Mouse (Mus musculus): Measurements from ENCODE around the gene Car10. TPM values are rescaled to one million over a fixed set of nuclear protein-coding genes. Genes with fewer than 3 reads are reported as not detected.

Car10 gene
- polyA plus RNA-seq, 1 experiment from 2014 or later = 60.5 TPM

DNA sequence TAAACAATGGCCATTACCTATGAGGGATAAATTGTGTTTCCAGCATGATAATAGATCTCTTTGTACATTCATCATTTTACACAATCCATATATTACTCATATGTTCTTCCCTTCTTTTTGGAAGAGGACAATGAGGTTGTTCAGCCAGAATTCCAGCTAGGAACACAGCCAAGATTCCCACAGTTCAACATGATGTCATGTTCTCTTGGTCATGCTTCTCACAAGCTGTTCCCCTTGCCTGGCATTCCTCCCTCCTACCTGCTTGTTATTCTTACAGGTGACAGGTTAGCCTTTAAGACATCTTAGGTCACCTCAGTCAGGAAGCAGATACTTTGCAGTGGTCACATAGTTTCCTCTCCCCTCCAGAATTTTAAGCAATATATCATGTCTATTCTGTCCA is 119.6 kb downstream of the Car10 start:
- no peak overlapping the region for H3K9ac ChIP-seq (ENCODE audit: low read depth, low read length)
- no peak overlapping the region for H3K4me3 ChIP-seq (ENCODE audit: low read length)
- H3K36me3 ChIP-seq (ENCODE audit: control insufficient read depth, insufficient read depth, low read length) = no peaks in the 10 kb centered on the region
- H3K4me2 ChIP-seq (ENCODE audit: low read length) = no peak overlapping the region
- no peaks in the 10 kb centered on the region for H3K27me3 ChIP-seq (replicated peaks; ENCODE audit: control insufficient read depth, insufficient read depth, low read length)
- H3K4me1 ChIP-seq (ENCODE audit: control insufficient read depth, insufficient read depth, low read depth, low read length) = no peaks in the 10 kb centered on the region
- no peak for ATAC-seq
- no peaks in the 10 kb centered on the region for H3K9me3 ChIP-seq (ENCODE audit: control insufficient read depth, low read length)
- no peak overlapping the region for H3K27ac ChIP-seq (ENCODE audit: low read depth, low read length)

DNA sequence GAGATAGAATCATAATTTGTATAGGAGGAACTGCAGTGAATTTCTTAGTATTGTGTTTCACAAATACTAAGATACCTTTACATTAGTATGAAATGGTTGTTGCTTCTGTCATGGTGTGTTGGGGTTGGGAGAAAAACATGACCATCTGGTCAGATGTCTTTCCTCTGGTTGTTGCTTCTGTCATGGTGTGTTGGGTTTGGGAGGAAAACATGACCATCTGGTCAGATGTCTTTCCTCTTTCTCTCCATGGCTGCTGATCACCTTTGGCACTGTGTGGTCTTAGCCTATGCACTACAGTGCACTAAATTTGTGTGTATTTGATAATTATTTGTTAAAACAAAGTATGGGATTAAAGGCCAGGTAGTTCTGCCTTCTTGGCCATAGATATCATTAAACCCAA is 132.2 kb downstream of the Car10 start:
- Histone ChIP-seq H3K4me1 (ENCODE audit: control insufficient read depth, insufficient read depth, low read depth, low read length) (no peaks in the 10 kb centered on the region), H3K4me3 (ENCODE audit: low read length) (no peak overlapping the region), H3K9ac (ENCODE audit: low read depth, low read length) (no peak overlapping the region), H3K27me3 (replicated peaks; ENCODE audit: control insufficient read depth, insufficient read depth, low read length) (no peaks in the 10 kb centered on the region), H3K27ac (ENCODE audit: low read depth, low read length) (no peak overlapping the region), H3K4me2 (ENCODE audit: low read length) (no peak overlapping the region), H3K9me3 (ENCODE audit: control insufficient read depth, low read length) (no peaks in the 10 kb centered on the region), H3K36me3 (ENCODE audit: control insufficient read depth, insufficient read depth, low read length) (no peaks in the 10 kb centered on the region)
- ATAC-seq = no peak

DNA sequence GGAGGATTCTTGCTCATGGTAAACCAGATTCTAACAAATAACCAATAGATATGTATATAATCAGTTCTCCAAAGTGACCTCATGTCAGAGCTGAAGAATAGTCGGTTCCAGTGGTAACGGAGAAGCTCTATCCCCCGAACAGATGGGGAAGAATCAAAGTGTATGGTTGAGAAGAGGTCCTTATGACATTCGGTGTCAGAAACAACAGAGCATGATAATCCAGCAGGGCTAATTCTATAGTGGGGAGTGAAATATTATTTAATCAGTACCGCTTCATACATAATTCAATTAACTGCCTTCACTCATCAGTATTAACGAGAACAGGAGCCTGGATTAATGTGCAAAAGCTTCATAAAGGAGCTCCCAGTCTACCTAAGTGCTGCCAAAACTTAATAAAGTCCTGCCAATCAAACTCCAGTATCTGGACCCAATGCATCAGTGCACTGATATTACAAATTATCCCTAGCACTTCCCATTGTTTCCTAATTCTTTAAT is 152.0 kb downstream of the Car10 start:
- 52% methylated on average over 6 of the region's 6 CpGs for WGBS
- H3K9me3 ChIP-seq (ENCODE audit: control insufficient read depth, low read length) = no peaks in the 10 kb centered on the region
- no peaks in the 10 kb centered on the region for H3K4me1 ChIP-seq (ENCODE audit: control insufficient read depth, insufficient read depth, low read depth, low read length)
- ATAC-seq = 0 out of 2 replicates have a peak, but pooled peaks have one; percentile 52
- H3K4me3 ChIP-seq (ENCODE audit: low read length) = no peak overlapping the region
- H3K9ac ChIP-seq (ENCODE audit: low read depth, low read length) = no peak overlapping the region
- H3K27ac ChIP-seq (ENCODE audit: low read depth, low read length) = no peak overlapping the region
- H3K27me3 ChIP-seq (replicated peaks; ENCODE audit: control insufficient read depth, insufficient read depth, low read length) = no peaks in the 10 kb centered on the region
- H3K4me2 ChIP-seq (ENCODE audit: low read length) = no peak overlapping the region
- H3K36me3 ChIP-seq (ENCODE audit: control insufficient read depth, insufficient read depth, low read length) = no peaks in the 10 kb centered on the region

DNA sequence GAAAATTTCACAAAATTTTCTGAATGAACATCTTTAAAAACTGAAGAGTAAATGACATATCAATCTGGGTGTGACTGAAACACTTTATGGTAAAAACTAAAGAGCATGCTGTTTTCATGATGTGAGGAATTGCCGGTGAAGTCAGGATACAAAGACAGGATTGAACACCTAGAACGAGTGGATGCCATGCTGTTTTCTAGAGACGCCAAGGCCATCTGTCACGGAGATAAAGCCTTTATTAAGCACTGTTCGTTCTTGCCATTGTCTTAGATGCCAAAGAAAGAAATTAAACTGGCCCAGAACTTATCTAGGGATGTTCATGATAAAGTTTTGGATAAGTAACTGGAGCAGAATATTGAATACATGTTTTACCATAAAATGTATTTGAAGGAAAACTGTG is 153.9 kb downstream of the Car10 start:
- ATAC-seq = no peak
- Histone ChIP-seq H3K27me3 (replicated peaks; ENCODE audit: control insufficient read depth, insufficient read depth, low read length) (no peaks in the 10 kb centered on the region), H3K9ac (ENCODE audit: low read depth, low read length) (no peak overlapping the region), H3K36me3 (ENCODE audit: control insufficient read depth, insufficient read depth, low read length) (no peaks in the 10 kb centered on the region), H3K4me2 (ENCODE audit: low read length) (no peak overlapping the region), H3K4me3 (ENCODE audit: low read length) (no peak overlapping the region), H3K9me3 (ENCODE audit: control insufficient read depth, low read length) (no peaks in the 10 kb centered on the region), H3K4me1 (ENCODE audit: control insufficient read depth, insufficient read depth, low read depth, low read length) (no peaks in the 10 kb centered on the region), H3K27ac (ENCODE audit: low read depth, low read length) (no peak overlapping the region)
- WGBS = 59% methylated on average over 5 of the region's 5 CpGs

DNA sequence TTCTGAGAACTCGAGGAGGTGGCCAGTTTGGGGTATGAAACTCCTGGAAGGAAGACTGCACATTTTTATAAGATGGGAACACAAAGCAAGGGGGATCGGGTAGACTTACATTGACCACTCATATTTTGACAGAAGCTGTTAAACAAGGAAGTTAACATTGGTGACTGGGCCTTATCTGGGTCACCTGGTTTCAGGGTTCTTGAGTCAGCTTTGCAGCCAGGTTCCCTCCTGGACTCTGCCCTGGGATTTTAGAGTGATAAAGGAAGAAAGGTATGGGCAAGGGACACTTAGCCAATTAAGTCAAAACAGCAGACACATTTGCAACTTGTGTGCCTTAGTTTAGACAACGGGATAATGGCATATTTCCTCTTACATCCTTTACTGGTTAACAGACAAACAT is 166.2 kb downstream of the Car10 start:
- 83% methylated on average over 3 of the region's 3 CpGs for WGBS
- Histone ChIP-seq H3K9ac (ENCODE audit: low read depth, low read length) (no peak overlapping the region), H3K27me3 (replicated peaks; ENCODE audit: control insufficient read depth, insufficient read depth, low read length) (no peaks in the 10 kb centered on the region), H3K4me2 (ENCODE audit: low read length) (no peak overlapping the region), H3K4me3 (ENCODE audit: low read length) (no peak overlapping the region), H3K9me3 (ENCODE audit: control insufficient read depth, low read length) (no peaks in the 10 kb centered on the region), H3K36me3 (ENCODE audit: control insufficient read depth, insufficient read depth, low read length) (no peaks in the 10 kb centered on the region), H3K4me1 (ENCODE audit: control insufficient read depth, insufficient read depth, low read depth, low read length) (no peaks in the 10 kb centered on the region), H3K27ac (ENCODE audit: low read depth, low read length) (no peak overlapping the region)
- ATAC-seq = no peak

DNA sequence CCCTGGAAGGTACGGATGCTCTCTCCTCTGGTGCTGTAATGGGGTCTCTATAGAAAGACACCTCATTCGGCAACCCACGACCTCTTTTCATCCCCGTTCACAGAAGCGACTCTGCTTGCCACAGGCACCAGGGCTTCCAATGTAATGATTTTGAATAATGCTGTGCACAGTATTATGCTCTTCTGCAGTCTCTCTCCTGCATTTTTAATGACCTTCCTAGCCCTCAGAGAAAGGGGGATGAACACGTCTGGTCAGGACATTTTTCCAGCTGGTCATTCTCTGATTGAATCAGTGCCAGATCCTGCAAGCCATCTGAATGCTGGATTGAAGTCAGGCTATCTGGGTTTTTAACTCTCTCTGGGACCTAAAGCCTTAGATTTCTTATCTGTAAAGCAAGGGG is 174.2 kb downstream of the Car10 start:
- 18% methylated on average over 6 of the region's 6 CpGs for WGBS
- no peak overlapping the region for H3K4me2 ChIP-seq (ENCODE audit: low read length)
- no peak overlapping the region for H3K27ac ChIP-seq (ENCODE audit: low read depth, low read length)

DNA sequence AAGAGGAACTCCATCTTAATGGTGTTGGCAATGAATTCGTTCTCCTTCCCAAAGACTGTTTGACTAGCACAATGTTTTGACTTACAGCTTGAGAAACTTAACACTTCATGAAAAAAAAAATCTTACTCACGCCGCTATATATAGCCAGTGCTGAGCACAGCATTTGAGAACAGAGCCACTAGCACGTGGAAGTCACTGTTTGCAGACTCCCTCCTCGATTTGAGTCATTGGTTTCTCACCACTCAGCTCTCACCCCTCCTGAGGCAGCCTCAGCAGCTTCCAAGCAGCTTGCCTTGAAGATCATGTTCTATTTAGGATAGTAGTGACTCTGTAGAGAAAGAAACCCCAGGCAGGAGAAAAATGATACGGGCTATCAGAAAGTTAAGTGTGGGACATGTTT is 176.1 kb downstream of the Car10 start:
- H3K27me3 ChIP-seq (replicated peaks; ENCODE audit: control insufficient read depth, insufficient read depth, low read length) = no peaks in the 10 kb centered on the region
- WGBS = 69% methylated on average over 6 of the region's 6 CpGs
- H3K4me2 ChIP-seq (ENCODE audit: low read length) = no peak overlapping the region
- no peak for ATAC-seq
- H3K9ac ChIP-seq (ENCODE audit: low read depth, low read length) = no peak overlapping the region
- no peaks in the 10 kb centered on the region for H3K9me3 ChIP-seq (ENCODE audit: control insufficient read depth, low read length)
- no peak overlapping the region for H3K27ac ChIP-seq (ENCODE audit: low read depth, low read length)
- H3K36me3 ChIP-seq (ENCODE audit: control insufficient read depth, insufficient read depth, low read length) = no peaks in the 10 kb centered on the region
- no peak overlapping the region for H3K4me3 ChIP-seq (ENCODE audit: low read length)
- 0 out of 2 replicates have a peak, but pooled peaks cover 4% of the 10 kb centered on the region for H3K4me1 ChIP-seq (ENCODE audit: control insufficient read depth, insufficient read depth, low read depth, low read length)

More for the DNA sequence above, 174.2 kb downstream of the Car10 start:
- peak; percentile 76; the same call in 1 of the 2 replicates for ATAC-seq
- H3K36me3 ChIP-seq (ENCODE audit: control insufficient read depth, insufficient read depth, low read length) = no peaks in the 10 kb centered on the region
- H3K9ac ChIP-seq (ENCODE audit: low read depth, low read length) = no peak overlapping the region
- H3K4me1 ChIP-seq (ENCODE audit: control insufficient read depth, insufficient read depth, low read depth, low read length) = 0 out of 2 replicates have a peak, but pooled peaks cover 4% of the 10 kb centered on the region
- no peaks in the 10 kb centered on the region for H3K9me3 ChIP-seq (ENCODE audit: control insufficient read depth, low read length)
- no peak overlapping the region for H3K4me3 ChIP-seq (ENCODE audit: low read length)
- no peaks in the 10 kb centered on the region for H3K27me3 ChIP-seq (replicated peaks; ENCODE audit: control insufficient read depth, insufficient read depth, low read length)

DNA sequence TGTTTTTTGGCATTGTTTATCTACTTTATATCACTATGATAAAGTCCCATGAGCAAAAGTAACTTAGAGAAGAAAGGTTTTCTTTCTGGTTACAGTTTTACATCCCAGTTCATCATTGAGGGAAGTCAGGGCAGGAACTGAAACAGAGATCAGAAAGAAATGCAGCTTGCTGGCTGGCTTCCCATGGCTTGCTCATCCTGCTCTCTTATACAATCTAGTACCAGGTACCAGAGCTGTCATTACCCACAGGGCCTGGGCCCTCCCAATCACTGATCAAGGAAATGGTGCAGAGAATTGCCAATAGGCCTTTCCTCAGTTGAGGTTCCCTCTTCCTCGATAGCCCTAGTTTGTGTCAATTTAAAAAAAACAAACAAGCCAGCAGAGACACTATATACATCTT is 195.8 kb downstream of the Car10 start:
- no peaks in the 10 kb centered on the region for H3K27me3 ChIP-seq (replicated peaks; ENCODE audit: control insufficient read depth, insufficient read depth, low read length)
- H3K27ac ChIP-seq (ENCODE audit: low read depth, low read length) = no peak overlapping the region
- no peak for ATAC-seq
- no peak overlapping the region for H3K4me3 ChIP-seq (ENCODE audit: low read length)
- H3K36me3 ChIP-seq (ENCODE audit: control insufficient read depth, insufficient read depth, low read length) = no peaks in the 10 kb centered on the region
- H3K9ac ChIP-seq (ENCODE audit: low read depth, low read length) = no peak overlapping the region
- H3K4me1 ChIP-seq (ENCODE audit: control insufficient read depth, insufficient read depth, low read depth, low read length) = no peaks in the 10 kb centered on the region
- WGBS = 88% methylated on average over 1 of the region's 1 CpGs
- H3K9me3 ChIP-seq (ENCODE audit: control insufficient read depth, low read length) = no peaks in the 10 kb centered on the region
- H3K4me2 ChIP-seq (ENCODE audit: low read length) = no peak overlapping the region

DNA sequence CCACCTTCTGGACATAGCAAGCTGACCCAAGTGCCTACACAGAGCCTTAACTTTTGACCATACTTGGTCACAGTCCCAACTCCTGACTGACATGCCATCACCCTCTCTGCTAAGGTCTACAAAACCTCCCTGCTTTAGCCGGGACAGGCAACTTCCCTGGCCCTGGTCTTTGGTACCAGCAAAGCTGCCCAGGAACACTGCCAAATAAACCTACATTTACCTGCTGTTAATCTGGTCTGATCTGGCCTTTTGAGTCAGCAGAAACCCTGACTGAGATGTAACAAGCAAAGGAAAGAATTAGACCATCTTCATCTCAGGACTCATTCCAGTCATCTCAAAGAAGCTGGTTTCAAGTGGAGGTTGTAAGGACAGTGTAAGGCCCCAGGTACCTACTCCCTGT is 212.2 kb downstream of the Car10 start:
- 88% methylated on average over 1 of the region's 1 CpGs for WGBS
- Histone ChIP-seq H3K9me3 (ENCODE audit: control insufficient read depth, low read length) (no peaks in the 10 kb centered on the region), H3K4me2 (ENCODE audit: low read length) (no peak overlapping the region), H3K27me3 (replicated peaks; ENCODE audit: control insufficient read depth, insufficient read depth, low read length) (no peaks in the 10 kb centered on the region), H3K4me3 (ENCODE audit: low read length) (no peak overlapping the region), H3K36me3 (ENCODE audit: control insufficient read depth, insufficient read depth, low read length) (no peaks in the 10 kb centered on the region), H3K4me1 (ENCODE audit: control insufficient read depth, insufficient read depth, low read depth, low read length) (no peaks in the 10 kb centered on the region), H3K9ac (ENCODE audit: low read depth, low read length) (no peak overlapping the region), H3K27ac (ENCODE audit: low read depth, low read length) (no peak overlapping the region)
- no peak for ATAC-seq

DNA sequence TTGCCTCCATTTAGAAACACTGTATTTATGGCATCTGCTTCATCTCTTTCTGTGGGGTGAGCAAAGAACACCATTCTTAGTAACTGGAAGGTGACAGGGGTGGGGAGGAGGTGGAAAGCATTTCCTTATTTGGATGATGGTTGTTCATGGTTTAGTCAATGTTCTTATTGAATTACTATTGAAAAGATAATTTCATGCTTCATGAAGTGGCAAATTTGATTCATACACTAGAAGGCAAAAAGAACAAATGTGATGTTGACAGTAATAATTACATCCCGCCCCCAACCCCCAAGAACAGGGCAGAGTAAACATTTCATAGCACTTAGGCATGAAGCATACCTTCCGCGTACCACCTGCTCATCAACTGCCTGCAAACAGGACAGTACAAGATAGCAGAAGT is 239.9 kb downstream of the Car10 start:
- no peaks in the 10 kb centered on the region for H3K36me3 ChIP-seq (ENCODE audit: control insufficient read depth, insufficient read depth, low read length)

More for the DNA sequence above, 239.9 kb downstream of the Car10 start:
- ATAC-seq = no peak; the same call in 1 of the 2 replicates
- Histone ChIP-seq H3K4me2 (ENCODE audit: low read length) (no peak overlapping the region), H3K27ac (ENCODE audit: low read depth, low read length) (no peak overlapping the region), H3K4me1 (ENCODE audit: control insufficient read depth, insufficient read depth, low read depth, low read length) (no peaks in the 10 kb centered on the region), H3K9me3 (ENCODE audit: control insufficient read depth, low read length) (no peaks in the 10 kb centered on the region), H3K9ac (ENCODE audit: low read depth, low read length) (no peak overlapping the region), H3K27me3 (replicated peaks; ENCODE audit: control insufficient read depth, insufficient read depth, low read length) (no peaks in the 10 kb centered on the region), H3K4me3 (ENCODE audit: low read length) (no peak overlapping the region)
- 54% methylated on average over 3 of the region's 3 CpGs for WGBS

Measured in hindbrain, embryonic 16.5 days (tissue).